Mouse (Mus musculus) adrenal gland, postnatal 10 days (tissue): Measurements from ENCODE around the gene Magee1. TPM values are rescaled to one million over a fixed set of nuclear protein-coding genes. Genes with fewer than 3 reads are reported as not detected.
"Not testable (repeated sequence)": the region's sequence is repeated elsewhere in the genome, so short reads cannot be mapped to it uniquely, and the experiment has no call there.

Source experiments
- DNase-seq: peaks from one replicate; pipeline ENCODE4 v3.0.0; 2021; ENCODE audit warnings: mixed read lengths
- long read RNA-seq, 2 experiments: library from polyadenylated mRNA; stranded (forward); transcript quantifications; one replicate each; pipeline ENCODE4 v2.0.0; 2021
- total RNA-seq, 2 experiments: library from RNA; stranded (reverse); gene quantifications; 2 replicates each; pipeline ENCODE4 v1.2.3; 2021

The Magee1 gene
- 10 to 100 TPM; 10.4 to 14.6 TPM for total RNA-seq
- long read RNA-seq, experiment 1, transcript Magee1-201 (1 exons, 3,550 nt), result major isoform, 21 of 21 reads
- long read RNA-seq, experiment 1, partial matches to known transcripts, result 0 of 21 reads
- long read RNA-seq, experiment 1, other reads (novel, unspliced or antisense), result 0 of 21 reads
- long read RNA-seq, experiment 2, transcript Magee1-201 (1 exons, 3,550 nt), result major isoform, 12 of 12 reads
- long read RNA-seq, experiment 2, partial matches to known transcripts, result 0 of 12 reads
- long read RNA-seq, experiment 2, other reads (novel, unspliced or antisense), result 0 of 12 reads

DNA sequence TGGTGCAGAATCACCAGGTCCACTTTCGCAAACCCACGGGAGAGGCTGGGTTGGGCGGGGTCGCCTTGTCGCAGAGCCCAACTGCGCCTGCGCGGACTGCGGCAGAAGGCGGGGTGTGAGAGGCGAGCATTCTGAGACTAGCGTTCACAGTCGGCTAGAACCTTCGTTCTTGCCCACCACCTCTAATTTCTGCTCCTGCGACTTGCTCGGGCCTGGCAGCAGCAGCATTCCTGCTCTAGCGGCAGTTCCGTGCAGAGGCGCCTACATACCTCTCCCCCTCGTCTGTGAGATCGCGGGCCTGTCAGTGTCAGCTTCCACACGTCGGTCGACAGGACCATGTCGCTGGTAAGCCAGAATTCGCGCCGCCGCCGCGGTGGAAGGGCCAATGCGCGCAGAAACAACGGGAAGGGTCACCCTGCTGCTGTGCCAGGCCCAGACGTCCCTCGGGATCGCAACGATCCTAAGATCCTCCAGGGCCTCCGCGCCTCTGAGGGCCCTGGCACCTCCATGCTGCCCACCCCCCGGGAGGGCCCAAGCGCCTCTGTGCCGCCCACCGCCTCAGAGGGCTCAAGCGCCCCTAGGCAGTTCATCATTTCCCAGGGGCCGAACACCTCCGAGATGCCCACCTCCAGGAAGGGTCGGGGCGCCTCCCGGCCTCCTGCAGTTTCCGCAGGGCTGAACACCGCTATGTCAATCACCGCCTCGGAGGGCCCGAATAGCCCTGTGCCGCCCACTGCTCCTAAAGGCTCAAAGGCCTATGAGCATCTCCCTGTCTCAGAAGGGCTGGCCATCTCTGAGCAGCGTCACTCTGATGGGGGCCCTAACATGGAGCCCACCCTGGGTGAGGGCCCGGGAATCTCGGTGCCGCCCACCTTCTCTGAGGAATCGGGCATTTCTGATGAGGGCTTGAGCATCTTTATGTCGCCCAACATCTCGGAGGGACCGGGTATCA, at the start of gene Magee1:
Gene Magee1 (plus strand): TSS at position 104 of the 952 bp plus-strand sequence.
- DNase-seq, result peak; percentile 81

DNA sequence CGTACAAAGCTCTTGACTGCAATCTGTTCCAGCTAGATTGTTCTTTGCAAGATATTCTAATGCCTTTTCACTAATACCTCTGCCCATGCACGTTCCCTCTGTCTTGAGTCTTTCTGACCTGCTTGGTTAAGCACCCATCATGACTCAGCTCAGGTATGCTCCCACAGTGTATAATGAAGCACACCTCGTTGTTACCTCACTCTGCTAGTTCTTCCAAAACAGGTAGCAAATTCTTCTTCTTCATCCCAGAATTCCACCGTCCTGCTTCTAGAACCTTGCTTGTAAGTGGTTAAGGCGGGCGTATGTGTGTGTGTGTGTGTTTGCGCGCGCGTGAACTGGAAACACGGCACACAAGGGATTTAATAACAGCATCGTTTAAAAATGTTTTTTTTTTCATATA, 41.0 kb upstream of the Magee1 start:
- DNase-seq, result no peak

DNA sequence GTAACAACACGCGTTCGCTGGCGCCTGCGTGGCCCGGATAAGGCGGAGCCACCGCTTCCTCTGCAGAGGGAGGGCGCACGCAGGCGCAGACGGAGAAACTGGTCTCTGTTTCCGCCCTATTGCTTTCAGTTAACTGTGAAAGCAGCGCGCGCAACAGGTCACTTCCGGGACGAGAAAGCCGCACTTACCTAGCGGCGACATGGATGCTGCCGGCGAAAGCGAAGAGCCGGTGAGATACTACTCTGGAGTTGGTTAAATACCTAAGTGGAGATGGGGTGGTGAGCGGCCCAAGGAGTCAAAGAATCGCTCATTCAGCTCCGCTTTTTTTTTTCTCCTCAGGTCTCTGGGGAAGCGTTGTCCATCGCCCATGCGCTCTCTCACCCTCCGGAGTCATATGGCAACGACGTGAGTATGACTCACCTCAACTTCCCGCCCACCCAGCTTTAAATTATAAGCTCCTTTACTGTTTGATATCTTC, 40.5 kb upstream of the Magee1 start, which contains the start of gene Pbdc1:
Gene Pbdc1 (plus strand): TSS at position 142 of the 478 bp plus-strand sequence.
- DNase-seq, result peak; percentile 88

DNA sequence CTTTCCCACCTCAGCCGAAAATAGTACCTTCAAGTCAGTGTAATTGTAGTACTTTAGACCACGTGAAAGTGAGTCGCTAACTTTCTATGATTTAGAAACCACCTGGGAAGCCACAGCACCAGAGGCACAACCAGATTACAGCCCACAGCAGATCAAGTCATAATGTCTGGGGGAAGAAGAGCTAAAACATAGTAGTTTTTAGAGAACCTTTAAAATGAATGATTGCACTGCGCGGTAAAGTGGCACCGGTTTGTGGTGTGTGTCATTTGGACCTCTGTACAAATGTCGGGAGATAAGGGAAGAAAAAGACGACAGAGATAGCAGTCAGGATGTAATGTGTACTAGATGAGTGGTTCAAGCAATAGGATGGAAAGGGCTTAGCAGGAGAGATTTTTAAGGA, 40.1 kb upstream of the Magee1 start:
- DNase-seq, result no peak

DNA sequence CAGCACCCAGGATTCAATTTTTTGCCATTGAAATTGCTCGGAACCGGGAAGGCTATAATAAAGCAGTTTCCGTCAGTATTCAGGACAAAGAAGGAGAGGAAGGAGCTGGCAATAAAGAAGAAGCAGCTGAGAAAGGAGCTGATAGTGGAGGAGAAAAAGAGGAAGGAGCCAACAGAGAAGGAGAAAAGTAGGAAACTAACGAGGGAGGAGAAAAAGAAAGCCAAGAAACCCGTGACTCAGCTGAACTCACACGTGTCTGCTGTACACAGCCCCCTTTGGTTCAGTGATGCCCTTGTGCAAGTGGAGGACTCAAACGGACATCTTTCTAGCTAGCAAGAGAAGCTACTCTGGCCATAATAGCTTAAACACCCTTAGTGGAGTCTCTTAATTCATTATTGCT, 37.2 kb upstream of the Magee1 start:
- not testable (repeated sequence) for DNase-seq

DNA sequence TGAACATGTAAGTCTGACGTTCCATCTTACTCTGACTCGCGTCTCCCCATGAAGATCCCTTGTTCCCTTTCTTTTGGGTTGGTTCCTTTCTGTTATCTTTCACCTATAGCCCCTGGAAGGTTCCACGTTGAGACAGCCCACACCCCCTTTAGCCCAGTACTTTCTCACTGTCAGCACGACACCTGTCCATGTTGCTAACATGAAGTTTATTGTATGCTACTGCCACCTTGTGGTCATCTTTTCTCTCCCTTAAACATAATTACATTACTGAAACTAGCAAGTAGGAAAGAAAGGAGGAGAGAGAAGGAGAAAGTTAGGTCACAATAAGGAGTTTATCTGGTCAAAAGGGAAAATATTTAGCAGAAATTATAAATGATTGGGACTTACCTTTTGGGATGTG, 16.0 kb upstream of the Magee1 start:
- peak; percentile 6 for DNase-seq

DNA sequence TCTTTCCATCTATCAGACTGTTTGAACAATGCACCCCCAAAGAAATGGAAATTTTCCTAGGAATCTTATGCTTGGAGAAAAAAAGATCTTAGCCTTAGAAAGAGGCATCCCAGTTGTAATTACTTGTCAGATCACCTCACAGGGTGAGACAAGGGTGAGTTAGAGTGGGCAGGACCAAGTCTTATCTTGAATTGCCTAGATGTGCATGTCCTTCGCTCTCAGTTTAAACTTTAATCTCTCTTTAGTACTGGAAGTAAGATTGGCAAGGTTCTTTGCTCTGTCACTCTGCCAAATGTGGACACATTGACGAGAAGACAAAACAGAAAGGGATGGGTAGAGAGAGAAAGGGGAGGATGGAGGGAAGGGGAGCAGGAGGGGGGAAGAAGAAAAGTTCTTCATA, 5.2 kb upstream of the Magee1 start:
- no peak for DNase-seq

DNA sequence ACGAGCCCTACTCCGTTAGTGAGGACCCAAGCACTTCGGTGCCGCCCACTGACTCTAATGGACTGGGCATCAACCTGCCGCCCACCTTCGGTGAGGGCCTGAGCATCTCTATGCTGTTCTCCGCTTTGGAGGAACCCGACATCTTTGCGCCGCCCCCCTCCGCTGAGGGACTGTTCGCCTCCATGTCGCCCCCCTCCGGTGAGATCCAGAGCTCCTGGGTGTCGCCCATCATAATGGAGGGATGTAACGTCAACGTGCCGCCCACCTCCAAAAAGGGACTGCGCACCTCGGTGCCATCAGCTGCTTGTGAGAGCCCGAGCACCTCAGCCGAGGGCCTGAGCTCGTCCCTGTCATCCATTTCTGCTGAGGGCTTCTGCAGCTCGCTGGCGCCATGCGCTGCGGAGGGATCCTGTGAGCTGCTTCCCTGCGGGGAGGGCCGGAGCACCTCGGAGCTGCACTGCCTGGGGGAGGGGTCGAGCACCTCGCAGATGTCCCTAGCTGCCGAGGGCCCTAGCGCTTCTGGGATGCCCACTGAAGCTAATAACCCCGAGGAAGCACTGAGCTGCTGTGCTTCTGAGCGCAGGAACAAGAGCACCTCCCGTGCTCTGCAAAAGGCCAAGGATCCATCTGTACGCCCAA, 1.2 kb downstream of the Magee1 start:
- peak; percentile 78 for DNase-seq

DNA sequence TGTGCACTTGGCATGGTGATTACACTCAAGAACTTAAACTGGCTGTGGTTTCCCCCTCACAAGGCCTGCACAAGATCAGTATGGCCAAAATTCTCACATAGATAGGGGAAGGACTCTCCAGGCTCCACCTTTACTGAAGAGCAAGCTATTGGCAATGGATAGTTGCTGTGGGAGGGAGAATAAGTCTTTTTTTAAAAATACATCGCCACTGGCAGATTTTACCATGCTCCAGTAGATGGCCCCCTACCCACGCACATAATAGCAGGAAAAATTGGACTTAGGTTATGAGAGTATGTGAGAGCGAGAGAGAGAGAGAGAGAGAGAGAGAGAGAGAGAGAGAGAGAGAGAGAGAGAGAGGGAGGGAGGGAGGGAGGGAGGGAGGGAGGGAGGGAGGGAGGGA, 4.7 kb downstream of the Magee1 start:
- DNase-seq, result peak; percentile 2

DNA sequence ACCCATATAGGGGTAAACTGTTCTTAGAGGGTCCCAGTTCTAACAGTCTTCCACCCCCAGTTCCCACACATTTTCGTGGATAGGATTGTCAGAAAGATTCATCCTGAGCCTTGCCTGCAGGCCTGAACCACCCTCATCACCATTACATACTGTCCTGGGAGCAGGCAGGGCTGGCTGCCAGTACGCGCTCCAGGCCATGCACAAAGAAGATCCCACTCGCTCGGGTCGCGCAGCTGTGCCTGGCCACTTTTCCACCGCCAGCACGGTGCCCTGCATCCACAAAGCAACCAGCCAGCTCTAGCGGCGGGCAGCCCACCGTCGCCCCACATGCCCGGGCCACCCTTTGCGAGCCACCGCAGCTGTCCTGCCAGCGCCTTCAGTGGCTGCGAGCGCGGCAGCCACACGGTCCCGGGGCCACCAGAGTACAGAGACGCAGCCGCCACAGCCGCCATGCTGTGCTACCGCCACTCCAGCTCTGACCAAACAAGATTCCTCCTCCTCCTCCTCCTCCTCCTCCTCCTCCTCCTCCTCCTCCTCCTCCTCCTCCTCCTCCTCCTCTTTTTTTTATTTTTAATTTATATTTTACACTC, 31.8 kb downstream of the Magee1 start:
- DNase-seq, result no peak

DNA sequence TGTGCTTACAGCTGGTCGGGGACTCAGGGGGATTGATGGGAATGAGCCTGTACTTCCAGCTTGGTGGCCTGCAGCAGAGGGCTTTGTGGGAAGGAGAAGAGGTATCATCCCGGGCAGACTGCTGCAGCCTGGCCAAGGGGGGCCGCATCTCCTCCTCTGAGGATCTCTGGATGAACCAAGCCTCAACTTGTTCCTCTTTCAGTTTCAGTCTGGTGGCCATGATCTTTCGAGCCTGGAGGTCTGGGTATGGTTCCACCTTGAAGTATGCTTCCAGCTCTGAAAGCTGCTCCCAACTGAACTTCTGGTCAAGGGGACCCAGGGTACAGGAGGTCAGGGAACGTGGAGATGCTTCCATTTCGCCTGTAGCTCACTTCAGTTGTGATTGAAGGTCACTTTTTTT, 44.8 kb downstream of the Magee1 start:
- not testable (repeated sequence) for DNase-seq

DNA sequence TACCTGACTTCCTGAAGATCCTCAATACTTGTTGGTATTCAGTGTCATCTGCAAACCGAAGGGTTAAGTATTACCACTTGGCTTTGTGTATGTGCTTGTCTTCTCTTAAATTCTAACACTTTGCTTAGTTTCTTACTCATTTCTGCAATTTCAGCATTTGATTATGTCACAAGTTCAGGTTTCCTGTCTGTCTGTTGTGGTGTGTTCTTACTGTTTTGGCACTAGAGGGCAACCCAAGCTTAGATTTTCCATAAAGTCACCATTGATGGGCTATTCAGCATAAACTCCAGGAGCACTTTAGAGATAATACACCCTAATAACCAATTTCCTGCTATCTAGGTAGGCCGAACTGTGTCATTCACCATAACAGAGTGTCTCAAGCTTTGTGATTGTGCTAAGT, 47.0 kb downstream of the Magee1 start:
- no peak for DNase-seq

Other genes starting within 250 kb of the Magee1 start
- 10 to 100 TPM; 14.3 to 16.9 TPM for gene Pbdc1, start 40.6 kb upstream of the Magee1 start, total RNA-seq